ENCODE assay signal across 9 mouse cellular contexts in the genomic region with DNA sequence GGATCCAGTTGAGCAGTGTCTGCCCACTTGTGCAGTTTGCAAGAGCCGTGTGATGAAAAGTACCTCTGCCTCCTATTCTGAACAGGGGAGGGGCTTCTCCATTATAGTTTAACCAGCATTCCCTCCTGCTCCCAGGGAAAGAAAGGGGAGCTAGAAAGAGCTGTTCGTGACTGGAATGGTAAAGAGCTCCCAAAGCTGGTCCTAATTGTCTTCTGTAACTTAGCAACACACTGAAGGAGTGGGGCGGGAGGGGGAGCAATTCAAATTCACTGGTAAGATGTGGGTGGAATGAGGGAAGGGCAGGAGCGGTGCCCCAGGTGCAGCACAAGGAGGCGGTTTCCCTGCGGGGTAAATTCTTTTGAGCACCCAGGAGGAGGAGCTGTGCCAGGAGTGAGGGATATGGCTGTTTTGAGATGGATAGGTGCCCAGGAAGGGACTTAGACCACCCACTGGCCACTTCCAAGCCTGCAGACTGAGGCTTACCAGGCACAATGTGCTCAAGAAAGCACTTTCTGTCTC.
DNase-seq lines count a peak whose midpoint lies in the region; ATAC-seq lines count a peak whose summit lies in the region.
"Had no signal": no experiment of that assay in that cellular context is flagged by ENCODE, and none has a peak within 500 bp of the region (broad histone marks: within the 10 kb centered on the region; RNA-seq: fewer than 3 reads in every experiment).

No protein-coding gene starts in this region.

- DNase-seq in cerebellum, postnatal 14 days = peak; percentile 23 to 37
- peak; percentile 55 for DNase-seq in left cerebral cortex, postnatal 4 days
- DNase-seq in right cerebral cortex, postnatal 10 days (ENCODE audit: low spot score in 2 of 2) = peak; percentile 89 to 95
- DNase-seq in adrenal gland, postnatal 10 days = no peak

- H3K9ac ChIP-seq in forebrain, embryonic 12.5 days = no peak overlapping the region
- no peak overlapping the region for H3K9ac ChIP-seq in kidney, embryonic 15.5 days
- H3K9ac ChIP-seq: liver, embryonic 15.5 days had no signal

- intact Hi-C loops in left cerebral cortex, postnatal 4 days (cut with DNase I) = no loop called here

- 0 out of 2 replicates have a peak overlapping the region, but pooled peaks have one; percentile 1 for H3K4me3 ChIP-seq in forebrain, embryonic 12.5 days (replicated peaks)
- no peak overlapping the region for H3K4me3 ChIP-seq in kidney, embryonic 15.5 days (replicated peaks)
- H3K4me3 ChIP-seq: liver, embryonic 15.5 days had no signal

- peaks cover 34% of the 10 kb centered on the region for H3K4me1 ChIP-seq in forebrain, embryonic 12.5 days
- H3K4me1 ChIP-seq in kidney, embryonic 15.5 days = peaks cover 42% of the 10 kb centered on the region
- H3K4me1 ChIP-seq: liver, embryonic 15.5 days had no signal

- H3K4me2 ChIP-seq in forebrain, embryonic 12.5 days = peak overlapping the region; percentile 41
- H3K4me2 ChIP-seq in kidney, embryonic 15.5 days = 0 out of 2 replicates have a peak overlapping the region, but pooled peaks have one; percentile 14
- H3K4me2 ChIP-seq: liver, embryonic 15.5 days had no signal

- 3% methylated on average over 6 of the region's 6 CpGs for WGBS in forebrain, embryonic 12.5 days
- WGBS in kidney, embryonic 15.5 days = 24% methylated on average over 6 of the region's 6 CpGs

- H3K27me3 ChIP-seq in forebrain, embryonic 12.5 days = no peaks in the 10 kb centered on the region
- H3K27me3 ChIP-seq in kidney, embryonic 15.5 days = no peaks in the 10 kb centered on the region
- H3K27me3 ChIP-seq: liver, embryonic 15.5 days had no signal

- ATAC-seq in forebrain, embryonic 12.5 days (ENCODE audit: low FRiP score) = peak; percentile 94
- ATAC-seq in kidney, embryonic 15.5 days (replicated peaks; ENCODE audit: low FRiP score) = peak; percentile 89
- ATAC-seq in megakaryocyte, adult 5-6 weeks (ENCODE audit: poor library complexity, severe bottlenecking) = no peak
- no peak for ATAC-seq in activated CD4-positive, CD25-positive, alpha-beta regulatory T cell, adult 4 months

- no peaks in the 10 kb centered on the region for H3K9me3 ChIP-seq in forebrain, embryonic 12.5 days
- H3K9me3 ChIP-seq in kidney, embryonic 15.5 days (replicated peaks) = no peaks in the 10 kb centered on the region
- H3K9me3 ChIP-seq: liver, embryonic 15.5 days had no signal

- no peaks in the 10 kb centered on the region for H3K36me3 ChIP-seq in forebrain, embryonic 12.5 days (replicated peaks)
- H3K36me3 ChIP-seq in kidney, embryonic 15.5 days = no peaks in the 10 kb centered on the region
- H3K36me3 ChIP-seq: liver, embryonic 15.5 days had no signal

- H3K27ac ChIP-seq in forebrain, embryonic 12.5 days = peak overlapping the region; percentile 97
- peak overlapping the region; percentile 90 for H3K27ac ChIP-seq in kidney, embryonic 15.5 days
- H3K27ac ChIP-seq: liver, embryonic 15.5 days had no signal

Comparison
In these comparisons a context has a peak if more than half of its experiments do, and no peak if none do; other contexts are left out.
1. ATAC-seq: peak in forebrain, embryonic 12.5 days (single experiment) and kidney, embryonic 15.5 days (single experiment); none in megakaryocyte, adult 5-6 weeks (single experiment) and activated CD4-positive, CD25-positive, alpha-beta regulatory T cell, adult 4 months (single experiment).